Mouse (Mus musculus): ENCODE measurements around the gene Atp6v1g1. TPM values are rescaled to one million over a fixed set of nuclear protein-coding genes. Genes with fewer than 3 reads are reported as not detected.
A peak's percentile ranks its signal among the peaks of the same experiment; 100 is the strongest.

Gene Atp6v1g1
- polyA plus RNA-seq (2014; fragmentation: Nextera tagmentation; extraction: Ambion mirVana), result 264 and 332 TPM in 2 replicates

DNA sequence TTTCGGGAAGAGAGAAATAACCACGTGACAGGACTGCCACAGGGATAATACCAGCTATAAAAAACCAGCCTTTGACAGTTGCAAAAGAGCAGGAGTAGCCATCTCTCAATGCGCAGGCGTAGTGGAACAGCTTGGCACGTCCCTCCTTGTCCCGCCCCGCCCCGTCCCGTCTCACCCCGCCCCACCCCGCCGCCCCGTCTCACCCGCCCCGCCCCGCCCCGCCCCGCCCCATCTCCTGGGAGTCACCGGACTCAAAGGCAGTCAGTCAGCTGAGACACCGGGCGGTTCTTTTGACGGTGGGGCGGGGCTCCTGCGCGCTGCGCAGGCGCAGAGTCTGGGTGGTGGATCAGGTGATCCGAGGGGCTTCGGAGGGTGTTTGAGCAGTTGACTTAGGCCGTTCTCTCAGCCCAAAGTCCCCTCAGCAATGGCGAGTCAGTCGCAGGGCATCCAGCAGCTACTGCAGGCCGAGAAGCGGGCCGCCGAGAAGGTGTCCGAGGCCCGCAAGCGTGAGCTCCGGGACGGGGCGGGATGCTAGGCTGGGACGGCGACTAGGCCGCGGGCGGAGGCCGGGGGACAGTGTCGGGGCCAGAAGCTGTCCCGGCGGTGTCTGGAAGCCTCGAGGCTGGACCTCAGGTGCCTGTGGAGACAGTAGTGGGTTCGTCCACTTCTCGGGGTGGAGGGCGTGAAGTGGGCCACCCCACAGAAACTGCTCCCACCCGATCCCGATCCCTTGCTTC, at the start of gene Atp6v1g1:
Gene Atp6v1g1 (plus strand): TSS at position 279 of the 737 bp plus-strand sequence.
- H3K27ac ChIP-seq (ENCODE audit: low read depth, low read length), result peak within 1 kb of the TSS; percentile 86; the same call in 1 of the 2 replicates
- under 1% methylated on average over 45 of the region's 57 CpGs for WGBS
- H3K27me3 ChIP-seq (ENCODE audit: control insufficient read depth, insufficient read depth, low read length), result no peaks in the 10 kb centered on the region
- peak within 1 kb of the TSS; percentile 55 for H3K4me2 ChIP-seq (replicated peaks; ENCODE audit: low read depth, low read length)
- ATAC-seq (ENCODE audit: low FRiP score, low TSS enrichment), result peak; percentile 96
- no peaks in the 10 kb centered on the region for H3K9me3 ChIP-seq (ENCODE audit: control insufficient read depth, low read length)
- peak within 1 kb of the TSS; percentile 93 for H3K9ac ChIP-seq (ENCODE audit: low read depth, low read length)
- peaks cover 19% of the 10 kb centered on the region for H3K4me1 ChIP-seq (ENCODE audit: control insufficient read depth, insufficient read depth, low read length)
- peak within 1 kb of the TSS; percentile 91 for H3K4me3 ChIP-seq (ENCODE audit: low read length)
- peaks cover 15% of the 10 kb centered on the region for H3K36me3 ChIP-seq (ENCODE audit: control insufficient read depth, insufficient read depth, low read length)

DNA sequence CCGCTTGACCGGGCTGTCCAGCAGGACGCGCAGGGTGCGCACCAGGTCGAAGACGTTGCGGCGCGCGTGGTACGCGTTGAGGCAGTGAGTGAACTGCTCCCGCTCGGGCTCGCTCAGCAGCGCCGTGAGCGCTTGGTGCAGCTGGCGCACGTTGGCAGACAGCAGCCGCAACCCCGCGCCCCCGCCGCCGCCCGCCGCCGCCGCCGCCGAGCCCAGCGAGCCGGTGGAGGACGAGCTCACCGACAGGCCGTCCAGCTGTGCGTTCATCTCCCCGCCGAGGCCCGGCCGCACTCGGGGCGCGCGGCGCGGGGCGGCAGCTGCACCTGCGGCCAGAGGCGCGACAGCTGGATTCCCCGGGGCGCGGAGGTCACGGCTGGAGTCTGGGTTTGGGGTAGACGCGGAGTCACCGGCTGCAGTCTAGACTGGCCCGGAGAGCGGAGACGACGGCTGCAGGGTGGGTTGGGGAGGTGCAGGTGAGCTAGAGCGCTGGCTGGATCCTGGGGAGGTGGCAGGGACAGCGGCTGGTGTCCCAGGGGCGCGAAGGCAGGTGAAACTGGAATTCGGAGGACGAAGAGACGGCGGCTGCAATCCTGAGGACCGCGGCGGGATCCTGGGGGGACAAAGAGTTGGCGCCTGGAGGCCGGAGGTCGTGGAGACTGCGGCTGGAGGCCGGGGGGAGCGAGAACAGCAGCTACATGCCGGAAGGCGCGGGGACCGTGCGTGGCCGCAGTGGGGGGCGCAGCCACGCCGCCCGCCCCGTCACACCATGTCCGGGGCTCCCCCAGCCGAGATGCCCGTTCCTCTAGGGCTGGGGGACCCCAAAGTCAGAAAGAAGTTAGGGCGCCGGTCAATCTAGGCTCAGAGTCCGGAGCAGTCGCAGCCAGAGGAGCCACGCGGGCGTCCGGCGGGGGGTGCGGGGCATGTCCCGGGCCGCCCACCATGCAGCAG, 49.3 kb upstream of the Atp6v1g1 start:
- under 1% methylated on average over 93 of the region's 107 CpGs for WGBS
- H3K9me3 ChIP-seq (ENCODE audit: control insufficient read depth, low read length), result no peaks in the 10 kb centered on the region
- no peaks in the 10 kb centered on the region for H3K36me3 ChIP-seq (ENCODE audit: control insufficient read depth, insufficient read depth, low read length)
- H3K27ac ChIP-seq (ENCODE audit: low read depth, low read length), result no peak overlapping the region
- peak overlapping the region; percentile 96 for H3K4me2 ChIP-seq (replicated peaks; ENCODE audit: low read depth, low read length)
- H3K4me1 ChIP-seq (ENCODE audit: control insufficient read depth, insufficient read depth, low read length), result peaks cover 12% of the 10 kb centered on the region
- H3K4me3 ChIP-seq (ENCODE audit: low read length), result peak overlapping the region; percentile 59
- ATAC-seq (ENCODE audit: low FRiP score, low TSS enrichment), result peak; percentile 63
- H3K27me3 ChIP-seq (ENCODE audit: control insufficient read depth, insufficient read depth, low read length), result peaks cover 6% of the 10 kb centered on the region
- peak overlapping the region; percentile 67 for H3K9ac ChIP-seq (ENCODE audit: low read depth, low read length)

DNA sequence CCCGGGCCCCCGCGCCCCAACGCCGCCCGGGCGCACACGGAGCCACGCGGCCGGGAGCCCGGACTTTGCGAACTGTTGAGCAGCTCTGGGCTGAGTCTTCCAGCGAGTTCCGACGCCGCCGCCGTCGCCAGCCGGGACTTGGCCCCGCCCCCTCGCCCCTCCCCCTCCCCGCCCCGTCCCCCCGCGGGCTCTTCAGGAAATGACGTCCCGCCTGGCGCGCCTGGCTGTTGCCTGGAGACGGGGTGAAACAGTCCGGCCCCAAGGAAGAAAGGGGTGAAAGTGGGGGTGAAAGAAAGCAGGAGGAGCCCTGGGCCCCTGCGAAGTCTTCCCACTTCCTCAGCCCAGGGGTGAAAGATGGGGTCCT, 48.7 kb upstream of the Atp6v1g1 start, which contains the start of gene Whrn:
Gene Whrn (minus strand): TSS at position 77 of the 364 bp plus-strand sequence.
- Histone ChIP-seq H3K36me3 (ENCODE audit: control insufficient read depth, insufficient read depth, low read length) (no peaks in the 10 kb centered on the region), H3K9ac (ENCODE audit: low read depth, low read length) (peak within 1 kb of the TSS; percentile 67), H3K27me3 (ENCODE audit: control insufficient read depth, insufficient read depth, low read length) (peaks cover 6% of the 10 kb centered on the region), H3K4me1 (ENCODE audit: control insufficient read depth, insufficient read depth, low read length) (peaks cover 12% of the 10 kb centered on the region), H3K9me3 (ENCODE audit: control insufficient read depth, low read length) (no peaks in the 10 kb centered on the region), H3K4me3 (ENCODE audit: low read length) (peak within 1 kb of the TSS; percentile 59), H3K27ac (ENCODE audit: low read depth, low read length) (no peak within 1 kb of the TSS), H3K4me2 (replicated peaks; ENCODE audit: low read depth, low read length) (peak within 1 kb of the TSS; percentile 96)
- ATAC-seq (ENCODE audit: low FRiP score, low TSS enrichment), result peak; percentile 71
- WGBS, result under 1% methylated on average over 30 of the region's 34 CpGs

DNA sequence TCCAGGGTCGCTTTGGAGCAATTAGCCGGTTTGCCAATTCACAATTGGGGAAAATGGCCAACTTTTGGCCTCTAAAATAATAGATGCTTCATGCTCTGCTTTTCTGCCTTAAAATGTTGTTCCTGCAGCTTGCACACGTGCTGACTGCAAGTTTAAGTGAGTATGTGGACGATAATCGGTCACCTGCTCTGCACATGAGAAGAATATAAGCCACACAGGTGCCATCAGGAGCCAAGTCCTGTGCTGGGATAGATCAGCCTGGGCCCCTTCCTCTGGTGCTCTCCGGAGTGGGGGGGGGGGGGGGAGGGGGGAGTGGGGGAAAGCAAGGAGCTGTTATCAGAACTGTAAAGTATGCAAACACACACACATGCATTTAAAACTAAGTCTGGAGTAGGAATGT, 48.3 kb upstream of the Atp6v1g1 start:
- no peak overlapping the region for H3K27ac ChIP-seq (ENCODE audit: low read depth, low read length)
- H3K4me1 ChIP-seq (ENCODE audit: control insufficient read depth, insufficient read depth, low read length), result peaks cover 12% of the 10 kb centered on the region
- H3K27me3 ChIP-seq (ENCODE audit: control insufficient read depth, insufficient read depth, low read length), result peaks cover 6% of the 10 kb centered on the region
- H3K4me2 ChIP-seq (replicated peaks; ENCODE audit: low read depth, low read length), result peak overlapping the region; percentile 96
- H3K9ac ChIP-seq (ENCODE audit: low read depth, low read length), result peak overlapping the region; percentile 67
- ATAC-seq (ENCODE audit: low FRiP score, low TSS enrichment), result no peak
- no peaks in the 10 kb centered on the region for H3K9me3 ChIP-seq (ENCODE audit: control insufficient read depth, low read length)
- peak overlapping the region; percentile 59 for H3K4me3 ChIP-seq (ENCODE audit: low read length)
- WGBS, result 23% methylated on average over 5 of the region's 6 CpGs
- H3K36me3 ChIP-seq (ENCODE audit: control insufficient read depth, insufficient read depth, low read length), result no peaks in the 10 kb centered on the region

DNA sequence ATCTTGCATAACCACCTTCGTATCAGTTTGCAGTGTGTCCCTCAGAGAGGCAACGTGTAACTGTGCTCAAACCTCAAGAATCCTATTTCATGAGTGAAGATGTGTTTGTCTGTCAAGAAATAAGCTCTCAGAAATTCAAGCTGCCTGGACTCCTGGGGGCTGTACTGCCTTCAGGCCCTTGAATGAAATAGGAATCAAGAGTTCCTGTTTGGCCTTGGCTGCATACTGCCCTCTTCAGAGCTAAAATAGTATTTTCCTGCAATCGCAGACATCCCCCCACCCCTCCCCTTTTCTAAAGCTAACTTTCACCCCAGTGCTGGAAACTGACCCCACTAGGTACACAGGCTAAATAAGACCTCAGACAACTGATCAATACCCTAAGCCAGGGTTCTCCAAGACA, 46.2 kb upstream of the Atp6v1g1 start:
- Histone ChIP-seq H3K4me3 (ENCODE audit: low read length) (no peak overlapping the region), H3K4me2 (replicated peaks; ENCODE audit: low read depth, low read length) (no peak overlapping the region), H3K9me3 (ENCODE audit: control insufficient read depth, low read length) (no peaks in the 10 kb centered on the region), H3K9ac (ENCODE audit: low read depth, low read length) (no peak overlapping the region), H3K27me3 (ENCODE audit: control insufficient read depth, insufficient read depth, low read length) (peaks cover 6% of the 10 kb centered on the region), H3K36me3 (ENCODE audit: control insufficient read depth, insufficient read depth, low read length) (no peaks in the 10 kb centered on the region), H3K4me1 (ENCODE audit: control insufficient read depth, insufficient read depth, low read length) (peaks cover 12% of the 10 kb centered on the region), H3K27ac (ENCODE audit: low read depth, low read length) (no peak overlapping the region)
- WGBS, result 40% methylated on average over 3 of the region's 3 CpGs
- ATAC-seq (ENCODE audit: low FRiP score, low TSS enrichment), result no peak

DNA sequence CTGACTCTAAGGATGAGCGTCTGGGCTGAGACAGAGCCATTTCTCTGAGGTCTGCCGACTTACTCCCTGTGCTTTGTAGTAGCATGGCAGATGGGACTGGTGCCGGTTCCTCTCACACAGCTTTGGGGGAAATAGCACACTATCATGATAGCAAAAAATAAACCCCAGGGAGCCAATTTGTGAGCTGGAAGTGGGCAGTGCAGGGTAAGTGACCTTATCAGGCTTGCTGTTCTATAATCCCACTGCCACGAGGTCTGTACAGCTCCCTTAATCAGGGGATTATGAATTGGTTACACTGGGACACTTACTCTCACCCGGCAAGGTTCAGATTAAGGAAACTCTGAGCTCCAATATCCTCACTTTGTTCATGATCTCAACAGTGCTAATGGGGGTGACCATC, 43.5 kb upstream of the Atp6v1g1 start:
- H3K27ac ChIP-seq (ENCODE audit: low read depth, low read length), result no peak overlapping the region
- no peak overlapping the region for H3K4me3 ChIP-seq (ENCODE audit: low read length)
- ATAC-seq (ENCODE audit: low FRiP score, low TSS enrichment), result no peak
- 80% methylated on average over 5 of the region's 5 CpGs for WGBS
- no peaks in the 10 kb centered on the region for H3K27me3 ChIP-seq (ENCODE audit: control insufficient read depth, insufficient read depth, low read length)
- H3K4me2 ChIP-seq (replicated peaks; ENCODE audit: low read depth, low read length), result no peak overlapping the region
- H3K9me3 ChIP-seq (ENCODE audit: control insufficient read depth, low read length), result no peaks in the 10 kb centered on the region
- 0 out of 2 replicates have a peak, but pooled peaks cover 3% of the 10 kb centered on the region for H3K4me1 ChIP-seq (ENCODE audit: control insufficient read depth, insufficient read depth, low read length)
- no peaks in the 10 kb centered on the region for H3K36me3 ChIP-seq (ENCODE audit: control insufficient read depth, insufficient read depth, low read length)
- no peak overlapping the region for H3K9ac ChIP-seq (ENCODE audit: low read depth, low read length)

DNA sequence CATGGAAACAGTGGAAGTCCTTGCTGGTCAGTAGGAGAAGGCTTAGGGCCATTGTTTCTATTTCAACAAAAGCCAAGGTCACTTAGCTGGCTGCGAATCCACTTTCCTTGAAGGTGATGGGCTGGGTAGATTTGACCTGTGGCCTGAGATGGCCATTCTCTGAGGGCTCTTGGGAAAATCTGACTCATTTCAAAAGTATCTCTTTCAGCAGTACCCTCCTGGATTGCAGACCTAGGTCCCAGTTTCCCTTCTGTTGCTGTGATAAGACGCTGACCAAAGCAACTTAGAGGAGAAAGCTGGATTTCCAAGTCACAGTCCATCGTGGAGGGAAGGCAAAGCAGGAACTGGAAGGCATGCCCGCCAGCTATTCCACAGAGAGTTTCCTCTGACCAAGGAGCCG, 40.6 kb upstream of the Atp6v1g1 start:
- Histone ChIP-seq H3K4me1 (ENCODE audit: control insufficient read depth, insufficient read depth, low read length) (no peaks in the 10 kb centered on the region), H3K27me3 (ENCODE audit: control insufficient read depth, insufficient read depth, low read length) (no peaks in the 10 kb centered on the region), H3K36me3 (ENCODE audit: control insufficient read depth, insufficient read depth, low read length) (no peaks in the 10 kb centered on the region), H3K4me3 (ENCODE audit: low read length) (no peak overlapping the region), H3K9ac (ENCODE audit: low read depth, low read length) (no peak overlapping the region), H3K4me2 (replicated peaks; ENCODE audit: low read depth, low read length) (no peak overlapping the region), H3K27ac (ENCODE audit: low read depth, low read length) (no peak overlapping the region), H3K9me3 (ENCODE audit: control insufficient read depth, low read length) (no peaks in the 10 kb centered on the region)
- no peak for ATAC-seq (ENCODE audit: low FRiP score, low TSS enrichment)
- WGBS, result 71% methylated on average over 5 of the region's 5 CpGs

DNA sequence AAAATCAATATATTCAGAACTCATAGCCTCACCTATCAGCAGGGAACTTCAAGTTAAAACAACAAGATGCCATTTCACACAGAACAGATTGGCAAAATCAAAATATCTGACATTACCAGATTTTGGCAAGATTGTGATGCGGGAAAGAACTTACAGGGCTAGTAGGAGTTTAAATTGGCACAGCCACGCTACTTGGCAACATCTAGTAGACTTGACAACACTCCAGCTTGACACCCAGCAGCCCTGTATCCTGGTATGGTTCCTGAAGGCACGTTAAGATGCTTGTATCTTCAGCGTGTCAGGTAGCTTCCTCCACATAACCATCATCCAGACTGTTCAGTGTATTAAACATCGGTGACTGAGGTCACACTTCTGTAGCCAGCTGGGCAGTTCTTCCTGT, 37.1 kb upstream of the Atp6v1g1 start:
- WGBS, result 78% methylated on average over 5 of the region's 5 CpGs
- Histone ChIP-seq H3K36me3 (ENCODE audit: control insufficient read depth, insufficient read depth, low read length) (no peaks in the 10 kb centered on the region), H3K4me1 (ENCODE audit: control insufficient read depth, insufficient read depth, low read length) (no peaks in the 10 kb centered on the region), H3K4me3 (ENCODE audit: low read length) (no peak overlapping the region), H3K9ac (ENCODE audit: low read depth, low read length) (no peak overlapping the region), H3K27ac (ENCODE audit: low read depth, low read length) (no peak overlapping the region), H3K4me2 (replicated peaks; ENCODE audit: low read depth, low read length) (no peak overlapping the region), H3K27me3 (ENCODE audit: control insufficient read depth, insufficient read depth, low read length) (no peaks in the 10 kb centered on the region), H3K9me3 (ENCODE audit: control insufficient read depth, low read length) (no peaks in the 10 kb centered on the region)
- ATAC-seq (ENCODE audit: low FRiP score, low TSS enrichment), result no peak

DNA sequence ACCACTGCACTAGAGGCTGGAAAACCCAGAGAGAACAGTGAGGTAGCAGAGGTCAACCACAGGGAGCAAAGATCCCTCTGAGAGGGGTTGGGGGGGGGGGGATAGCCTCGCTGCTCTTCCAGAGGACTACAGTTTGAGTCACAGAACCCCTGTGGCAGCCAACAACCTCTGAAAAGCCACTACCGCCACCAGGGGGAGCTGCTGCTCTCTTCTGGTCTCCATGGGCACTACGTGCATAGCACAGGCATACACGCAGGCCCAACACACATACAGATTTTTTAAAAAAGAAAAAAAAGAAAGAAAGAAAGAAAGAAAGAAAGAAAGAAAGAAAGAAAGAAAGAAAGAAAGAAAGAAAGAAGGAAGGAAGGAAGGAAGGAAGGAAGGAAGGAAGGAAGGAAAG, 36.3 kb upstream of the Atp6v1g1 start:
- no peak overlapping the region for H3K27ac ChIP-seq (ENCODE audit: low read depth, low read length)
- no peak overlapping the region for H3K9ac ChIP-seq (ENCODE audit: low read depth, low read length)
- no peaks in the 10 kb centered on the region for H3K27me3 ChIP-seq (ENCODE audit: control insufficient read depth, insufficient read depth, low read length)
- 24% methylated on average over 4 of the region's 4 CpGs for WGBS
- H3K4me3 ChIP-seq (ENCODE audit: low read length), result no peak overlapping the region
- H3K4me1 ChIP-seq (ENCODE audit: control insufficient read depth, insufficient read depth, low read length), result no peaks in the 10 kb centered on the region
- no peak overlapping the region for H3K4me2 ChIP-seq (replicated peaks; ENCODE audit: low read depth, low read length)
- H3K9me3 ChIP-seq (ENCODE audit: control insufficient read depth, low read length), result no peaks in the 10 kb centered on the region
- no peaks in the 10 kb centered on the region for H3K36me3 ChIP-seq (ENCODE audit: control insufficient read depth, insufficient read depth, low read length)
- ATAC-seq (ENCODE audit: low FRiP score, low TSS enrichment), result no peak

Data from kidney, embryonic 14.5 days (tissue).